Mouse (Mus musculus) stomach, postnatal 0 days (tissue): ENCODE data around the gene Slc1a3. TPM values are rescaled to one million over a fixed set of nuclear protein-coding genes. Genes with fewer than 3 reads are reported as not detected.

Experiments
- ATAC-seq: fragments of 200-750 bp; cut with Nextera tagmentation; 2 replicates; pipeline ENCODE4 v1.8.0; 2017; ENCODE audit not compliant: low FRiP score, low TSS enrichment
- DNase-seq: peaks from one replicate; pipeline ENCODE4 v3.0.0-alpha.2; 2016; ENCODE audit warnings: low spot score
- H3K27ac ChIP-seq: fragments of 300-500 bp; sonication (generic); replicated peaks from 2 replicates; pipeline ENCODE4 v1.5.1; 2014; ENCODE audit warnings: mild to moderate bottlenecking, control low read depth
- H3K27me3 ChIP-seq: fragments of 300-500 bp; sonication (generic); 2 replicates; pipeline ENCODE4 v1.6.1; 2014; ENCODE audit warnings: low read length; ENCODE audit not compliant: control insufficient read depth, insufficient read depth
- H3K36me3 ChIP-seq: fragments of 300-500 bp; sonication (generic); 2 replicates; pipeline ENCODE4 v1.6.1; 2014; ENCODE audit warnings: low read length, mixed read lengths; ENCODE audit not compliant: control insufficient read depth, insufficient read depth
- H3K4me1 ChIP-seq: fragments of 300-500 bp; sonication (generic); replicated peaks from 2 replicates; pipeline ENCODE4 v1.6.1; 2014; ENCODE audit warnings: antibody characterized with exemption; ENCODE audit not compliant: control insufficient read depth, insufficient read depth
- H3K4me2 ChIP-seq: fragments of 300-500 bp; sonication (generic); replicated peaks from 2 replicates; pipeline ENCODE4 v1.6.1; 2014; ENCODE audit warnings: low read depth, mild to moderate bottlenecking, control low read depth, moderate library complexity
- H3K4me3 ChIP-seq: fragments of 300-500 bp; sonication (generic); 2 replicates; pipeline ENCODE4 v1.5.1; 2014; ENCODE audit warnings: low read depth, low read length, control low read depth
- H3K9ac ChIP-seq: fragments of 300-500 bp; sonication (generic); 2 replicates; pipeline ENCODE4 v1.6.1; 2014; ENCODE audit warnings: mild to moderate bottlenecking, low read length, control low read depth, mixed read lengths
- H3K9me3 ChIP-seq: fragments of 300-500 bp; sonication (generic); 2 replicates; pipeline ENCODE4 v1.6.1; 2016; ENCODE audit warnings: low read length; ENCODE audit not compliant: control insufficient read depth
- CTCF ChIP-seq: IDR thresholded peaks from 2 replicates; pipeline ENCODE4 v1.5.1; 2016; ENCODE audit warnings: antibody characterized with exemption, low read depth, mild to moderate bottlenecking, moderate library complexity
- EP300 ChIP-seq: optimal IDR thresholded peaks from 2 replicates; pipeline ENCODE3; 2016; ENCODE audit warnings: antibody characterized with exemption
- WGBS: fragments of 180-500 bp; shearing (Covaris S2); extraction: QIAGEN DNeasy Blood & Tissue Kit; methylation state at CpG from one replicate; pipeline ENCODE4 v1.1.7; 2014; 5-methylcytosine and 5-hydroxymethylcytosine counted together
- polyA plus RNA-seq: library from polyadenylated mRNA; unstranded; fragments of >200 nt; fragmentation: Nextera tagmentation; extraction: Ambion mirVana; gene quantifications from 2 replicates; pipeline ENCODE4 v1.2.1, GENCODE M21; 2015

Gene Slc1a3
- polyA plus RNA-seq, 1 experiment from 2014 or later, result 4.8 TPM

DNA sequence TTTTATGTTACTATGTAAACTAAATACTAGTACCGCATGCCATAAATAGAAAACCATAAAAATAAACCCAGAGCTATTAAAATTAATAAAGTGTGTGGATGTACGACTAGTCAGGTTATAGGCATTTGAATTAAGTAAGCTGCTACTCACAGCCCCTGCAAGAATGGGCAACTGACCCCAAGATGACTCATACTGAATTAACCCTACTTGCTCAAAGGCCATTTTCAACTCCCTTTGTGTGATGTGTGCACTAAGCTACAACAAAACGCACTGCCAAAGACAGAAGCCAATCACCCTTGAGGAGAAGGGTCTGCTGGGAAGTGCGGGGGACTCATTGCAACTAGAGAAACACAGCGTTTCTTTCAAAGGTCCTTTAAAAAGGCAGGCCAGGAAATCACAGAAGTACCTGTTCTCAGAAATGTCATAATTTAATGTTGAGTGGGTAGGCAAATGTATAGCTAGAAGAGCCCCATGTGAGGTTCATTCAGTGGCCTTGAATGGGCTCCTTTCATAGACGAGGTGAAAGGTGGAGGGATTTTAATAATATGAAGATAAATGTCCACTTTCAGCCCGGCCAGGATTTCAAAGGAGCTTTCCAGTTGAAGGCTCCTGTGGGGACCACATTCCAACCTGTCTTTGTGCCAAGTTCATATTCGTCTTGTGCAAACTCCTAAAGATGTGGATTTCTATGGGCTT lies 66.4 kb downstream of the Slc1a3 start:
- TF ChIP-seq EP300 (no peak), CTCF (no peak)
- no peaks in the 10 kb centered on the region for H3K36me3 ChIP-seq
- H3K4me2 ChIP-seq, result no peak overlapping the region
- H3K9me3 ChIP-seq, result no peaks in the 10 kb centered on the region
- DNase-seq, result no peak
- no peaks in the 10 kb centered on the region for H3K27me3 ChIP-seq
- 46% methylated on average over 8 of the region's 8 CpGs for WGBS
- no peak overlapping the region for H3K9ac ChIP-seq
- H3K27ac ChIP-seq, result no peak overlapping the region
- H3K4me1 ChIP-seq, result no peaks in the 10 kb centered on the region
- ATAC-seq, result no peak
- H3K4me3 ChIP-seq, result no peak overlapping the region

DNA sequence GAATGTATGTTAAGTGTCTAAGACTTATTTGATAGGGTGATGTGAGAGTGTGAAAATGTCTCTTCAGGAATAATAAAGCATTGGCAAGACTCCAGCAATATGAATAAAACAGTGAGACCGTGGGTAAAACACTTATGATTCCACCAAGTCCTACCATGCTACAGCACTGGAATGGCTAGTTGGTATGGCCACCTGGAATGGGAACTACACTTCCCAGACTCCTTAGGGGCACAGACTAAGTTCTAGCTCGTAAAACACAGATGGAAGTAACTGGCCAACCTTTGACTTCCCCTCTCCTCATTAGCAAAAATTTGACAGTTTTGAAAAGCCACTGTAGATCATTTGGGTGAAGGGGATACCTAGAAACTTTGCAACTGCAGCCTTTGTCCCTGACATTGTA lies 70.7 kb downstream of the Slc1a3 start:
- ATAC-seq (no peak), DNase-seq (no peak)
- Histone ChIP-seq H3K4me2 (no peak overlapping the region), H3K4me1 (no peaks in the 10 kb centered on the region), H3K36me3 (no peaks in the 10 kb centered on the region), H3K9me3 (no peaks in the 10 kb centered on the region), H3K4me3 (no peak overlapping the region), H3K27me3 (no peaks in the 10 kb centered on the region), H3K27ac (no peak overlapping the region), H3K9ac (no peak overlapping the region)
- 58% methylated on average over 2 of the region's 2 CpGs for WGBS
- TF ChIP-seq EP300 (no peak), CTCF (no peak)

GRCm38 (mm10) chr15:8638568-8639325 lies 71.8 kb downstream of the Slc1a3 start:
- TF ChIP-seq EP300 (no peak), CTCF (no peak)
- Histone ChIP-seq H3K9ac (no peak overlapping the region), H3K27ac (no peak overlapping the region), H3K9me3 (no peaks in the 10 kb centered on the region), H3K27me3 (no peaks in the 10 kb centered on the region), H3K4me1 (no peaks in the 10 kb centered on the region), H3K4me3 (no peak overlapping the region), H3K4me2 (no peak overlapping the region), H3K36me3 (no peaks in the 10 kb centered on the region)
- ATAC-seq (peak; percentile 78; the same call in 1 of the 2 replicates), DNase-seq (no peak)
- whole genome bisulfite sequencing, result 63% methylated on average over 15 of the region's 15 CpGs

- TF ChIP-seq EP300 (no peak), CTCF (no peak)
- no peaks in the 10 kb centered on the region for H3K9me3 ChIP-seq
- no peak overlapping the region for H3K9ac ChIP-seq
- H3K4me2 ChIP-seq, result no peak overlapping the region
- H3K4me1 ChIP-seq, result no peaks in the 10 kb centered on the region
- H3K36me3 ChIP-seq, result no peaks in the 10 kb centered on the region
- ATAC-seq (no peak), DNase-seq (no peak)
- H3K27ac ChIP-seq, result no peak overlapping the region
- no peaks in the 10 kb centered on the region for H3K27me3 ChIP-seq
- no peak overlapping the region for H3K4me3 ChIP-seq
- 72% methylated on average over 2 of the region's 2 CpGs for WGBS
These were observed 73.3 kb downstream of the Slc1a3 start for GRCm38 (mm10) chr15:8637283-8637682.

GRCm38 (mm10) chr15:8635974-8636373 lies 74.6 kb downstream of the Slc1a3 start:
- Histone ChIP-seq H3K9ac (no peak overlapping the region), H3K4me1 (no peaks in the 10 kb centered on the region), H3K4me3 (no peak overlapping the region), H3K27me3 (no peaks in the 10 kb centered on the region), H3K36me3 (no peaks in the 10 kb centered on the region), H3K4me2 (no peak overlapping the region), H3K9me3 (no peaks in the 10 kb centered on the region), H3K27ac (no peak overlapping the region)
- TF ChIP-seq EP300, result no peak
- no peak for TF ChIP-seq CTCF
- WGBS, result 82% methylated on average over 15 of the region's 15 CpGs
- no peak for ATAC-seq
- DNase-seq, result no peak

GRCm38 (mm10) chr15:8634807-8635206 lies 75.8 kb downstream of the Slc1a3 start:
- no peak overlapping the region for H3K9ac ChIP-seq
- no peak overlapping the region for H3K27ac ChIP-seq
- no peak for ATAC-seq
- no peaks in the 10 kb centered on the region for H3K9me3 ChIP-seq
- no peak overlapping the region for H3K4me2 ChIP-seq
- 75% methylated on average over 4 of the region's 4 CpGs for WGBS
- H3K36me3 ChIP-seq, result no peaks in the 10 kb centered on the region
- no peak for TF ChIP-seq EP300
- TF ChIP-seq CTCF, result no peak
- no peak for DNase-seq
- no peaks in the 10 kb centered on the region for H3K27me3 ChIP-seq
- no peaks in the 10 kb centered on the region for H3K4me1 ChIP-seq
- H3K4me3 ChIP-seq, result no peak overlapping the region
